Mouse (Mus musculus) C2C12 (cell line): ENCODE results near the gene Ubox5. TPM values are rescaled to one million over a fixed set of nuclear protein-coding genes. Genes with fewer than 3 reads are reported as not detected.

Experiments used
- H3K27me3 ChIP-seq: one replicate; pipeline ENCODE4 v1.6.1; 2011; ENCODE audit not compliant: control insufficient read depth, insufficient read depth, insufficient read length
- H3K36me3 ChIP-seq: one replicate; pipeline ENCODE4 v1.6.1; 2011; ENCODE audit not compliant: control insufficient read depth, insufficient read depth
- H3K4me3 ChIP-seq: one replicate; pipeline ENCODE4 v1.5.1; 2011; ENCODE audit warnings: mild to moderate bottlenecking, control low read depth; ENCODE audit not compliant: poor library complexity, insufficient read depth, severe bottlenecking
- H3K79me2 ChIP-seq: one replicate; pipeline ENCODE4 v1.6.1; 2011; ENCODE audit not compliant: control insufficient read depth, insufficient read depth
- H3K79me3 ChIP-seq: one replicate; pipeline ENCODE4 v1.6.1; 2011; ENCODE audit warnings: low read depth, control low read depth
- H3ac ChIP-seq: one replicate; pipeline ENCODE3; 2011; ENCODE audit warnings: low read depth; ENCODE audit not compliant: control insufficient read depth, insufficient read length
- CEBPB ChIP-seq: IDR thresholded peaks from one replicate; pipeline ENCODE4 v1.6.1; 2011; ENCODE audit warnings: low read depth, mild to moderate bottlenecking, control low read depth, moderate library complexity
- CTCF ChIP-seq: IDR thresholded peaks from one replicate; pipeline ENCODE4 v1.5.1; 2011; ENCODE audit not compliant: control insufficient read depth, insufficient read depth, insufficient read length
- FOSL1 ChIP-seq: IDR thresholded peaks from one replicate; pipeline ENCODE4 v1.8.0; 2011; ENCODE audit warnings: mild to moderate bottlenecking, low read length; ENCODE audit not compliant: poor library complexity, insufficient read depth, severe bottlenecking
- MAX ChIP-seq: IDR thresholded peaks from one replicate; pipeline ENCODE4 v1.6.1; 2011; ENCODE audit warnings: mild to moderate bottlenecking, control low read depth
- MYOD1 ChIP-seq: IDR thresholded peaks from one replicate; pipeline ENCODE4 v1.6.1; 2011; ENCODE audit warnings: low read depth; ENCODE audit not compliant: control insufficient read depth, insufficient read length
- MYOG ChIP-seq: IDR thresholded peaks from one replicate; pipeline ENCODE4 v1.6.1; 2011; ENCODE audit not compliant: control insufficient read depth, insufficient read length; ENCODE audit errors: extremely low read depth
- USF1 ChIP-seq: IDR thresholded peaks from one replicate; pipeline ENCODE4 v1.6.1; 2011; ENCODE audit warnings: low read depth, mild to moderate bottlenecking, control low read depth, moderate library complexity
- polyA plus RNA-seq: library from polyadenylated mRNA; unstranded; fragments of >200 nt; fragmentation: generic; extraction: Trizol; gene quantifications from one replicate; pipeline ENCODE4 v1.2.1, GENCODE M21; 2012; ENCODE audit warnings: missing spikeins

Ubox5 gene
- polyA plus RNA-seq, 1 experiment = 5.2 TPM

GRCm38 (mm10) chr2:130558015-130558414, 71.8 kb downstream of the Ubox5 start:
- no peak for TF ChIP-seq CEBPB
- no peak for TF ChIP-seq MYOG
- no peak for TF ChIP-seq FOSL1
- no peak for TF ChIP-seq MYOD1
- no peak for TF ChIP-seq CTCF
- no peak for TF ChIP-seq MAX
- no peak for TF ChIP-seq USF1
- H3ac ChIP-seq = no peak overlapping the region
- no peaks in the 10 kb centered on the region for H3K27me3 ChIP-seq
- no peaks in the 10 kb centered on the region for H3K79me2 ChIP-seq
- H3K4me3 ChIP-seq = no peak overlapping the region
- no peaks in the 10 kb centered on the region for H3K79me3 ChIP-seq
- H3K36me3 ChIP-seq = peaks cover 25% of the 10 kb centered on the region

- Histone ChIP-seq H3K36me3 (peaks cover 29% of the 10 kb centered on the region), H3K4me3 (no peak overlapping the region), H3ac (no peak overlapping the region), H3K79me3 (no peaks in the 10 kb centered on the region), H3K79me2 (no peaks in the 10 kb centered on the region), H3K27me3 (no peaks in the 10 kb centered on the region)
- TF ChIP-seq CTCF = no peak
- TF ChIP-seq CEBPB = no peak
- TF ChIP-seq MYOD1 = no peak
- TF ChIP-seq MAX = no peak
- TF ChIP-seq MYOG = no peak
- TF ChIP-seq USF1 = no peak
- no peak for TF ChIP-seq FOSL1
These were observed 72.4 kb downstream of the Ubox5 start for GRCm38 (mm10) chr2:130557462-130557861.

- H3ac ChIP-seq = no peak overlapping the region
- no peaks in the 10 kb centered on the region for H3K79me3 ChIP-seq
- H3K27me3 ChIP-seq = no peaks in the 10 kb centered on the region
- no peaks in the 10 kb centered on the region for H3K79me2 ChIP-seq
- no peak overlapping the region for H3K4me3 ChIP-seq
- TF ChIP-seq MAX (no peak), FOSL1 (no peak), CTCF (no peak), MYOG (no peak), USF1 (no peak), CEBPB (no peak), MYOD1 (no peak)
- H3K36me3 ChIP-seq = peaks cover 35% of the 10 kb centered on the region
These were observed 73.5 kb downstream of the Ubox5 start for GRCm38 (mm10) chr2:130556292-130556691.

GRCm38 (mm10) chr2:130554841-130555240, 75.0 kb downstream of the Ubox5 start:
- Histone ChIP-seq H3K79me2 (no peaks in the 10 kb centered on the region), H3K79me3 (no peaks in the 10 kb centered on the region), H3K36me3 (peaks cover 46% of the 10 kb centered on the region), H3ac (no peak overlapping the region), H3K27me3 (no peaks in the 10 kb centered on the region), H3K4me3 (no peak overlapping the region)
- TF ChIP-seq FOSL1 (no peak), USF1 (no peak), MAX (no peak), MYOG (no peak), MYOD1 (no peak), CEBPB (no peak), CTCF (no peak)

GRCm38 (mm10) chr2:130546957-130547356, 82.9 kb downstream of the Ubox5 start:
- no peak for TF ChIP-seq USF1
- no peak for TF ChIP-seq FOSL1
- no peak for TF ChIP-seq CEBPB
- no peak for TF ChIP-seq MYOD1
- TF ChIP-seq CTCF = no peak
- no peak for TF ChIP-seq MYOG
- no peak for TF ChIP-seq MAX
- Histone ChIP-seq H3K36me3 (peaks cover 74% of the 10 kb centered on the region), H3K79me2 (no peaks in the 10 kb centered on the region), H3ac (no peak overlapping the region), H3K27me3 (no peaks in the 10 kb centered on the region), H3K79me3 (no peaks in the 10 kb centered on the region), H3K4me3 (no peak overlapping the region)

- Histone ChIP-seq H3K79me2 (no peaks in the 10 kb centered on the region), H3K4me3 (no peak overlapping the region), H3K27me3 (no peaks in the 10 kb centered on the region), H3ac (no peak overlapping the region), H3K36me3 (peaks cover 86% of the 10 kb centered on the region), H3K79me3 (no peaks in the 10 kb centered on the region)
- TF ChIP-seq CTCF = no peak
- TF ChIP-seq MAX = no peak
- TF ChIP-seq USF1 = no peak
- no peak for TF ChIP-seq MYOD1
- TF ChIP-seq CEBPB = no peak
These were observed 89.6 kb downstream of the Ubox5 start for GRCm38 (mm10) chr2:130540266-130540665.

Other genes with a start within 250 kb of the Ubox5 start
- 0.20 TPM for gene Cpxm1, start 232.5 kb downstream of the Ubox5 start, polyA plus RNA-seq
- not detected for gene Gm28372, start 224.8 kb downstream of the Ubox5 start, polyA plus RNA-seq
- not detected for gene 1700020A23Rik, start 224.8 kb downstream of the Ubox5 start, polyA plus RNA-seq
- 0.02 TPM for gene Tmem239, start 223.6 kb downstream of the Ubox5 start, polyA plus RNA-seq
- 44.0 TPM for gene Vps16, start 205.7 kb downstream of the Ubox5 start, polyA plus RNA-seq
- 15.4 TPM for gene Pced1a, start 205.3 kb downstream of the Ubox5 start, polyA plus RNA-seq
- 31.6 TPM for gene Ptpra, start 179.8 kb downstream of the Ubox5 start, polyA plus RNA-seq
- 102 TPM for gene Mrps26, start 66.3 kb downstream of the Ubox5 start, polyA plus RNA-seq
- gene Oxt, start 53.9 kb downstream of the Ubox5 start, polyA plus RNA-seq = not detected
- not detected for gene Avp, start 47.5 kb downstream of the Ubox5 start, polyA plus RNA-seq
- gene Fastkd5, start within 50 bp of the Ubox5 start, polyA plus RNA-seq = 6.9 TPM
- 4.7 TPM for gene Lzts3, start 12.8 kb upstream of the Ubox5 start, polyA plus RNA-seq
- 80.4 TPM for gene Ddrgk1, start 34.6 kb upstream of the Ubox5 start, polyA plus RNA-seq
- 95.9 TPM for gene Itpa, start 37.6 kb upstream of the Ubox5 start, polyA plus RNA-seq
- gene Slc4a11, start 67.5 kb upstream of the Ubox5 start, polyA plus RNA-seq = 1.9 TPM